Mouse (Mus musculus) right cerebral cortex, postnatal 14 days (tissue): ENCODE results near the gene Cisd3.

ENCODE experiments used
- DNase-seq: peaks from one replicate; pipeline ENCODE4 v3.0.0; 2022

Gene Cisd3

GRCm38 (mm10) chr11:97663528-97664338, 21.9 kb upstream of the Cisd3 start:
- DNase-seq, result no peak

DNA sequence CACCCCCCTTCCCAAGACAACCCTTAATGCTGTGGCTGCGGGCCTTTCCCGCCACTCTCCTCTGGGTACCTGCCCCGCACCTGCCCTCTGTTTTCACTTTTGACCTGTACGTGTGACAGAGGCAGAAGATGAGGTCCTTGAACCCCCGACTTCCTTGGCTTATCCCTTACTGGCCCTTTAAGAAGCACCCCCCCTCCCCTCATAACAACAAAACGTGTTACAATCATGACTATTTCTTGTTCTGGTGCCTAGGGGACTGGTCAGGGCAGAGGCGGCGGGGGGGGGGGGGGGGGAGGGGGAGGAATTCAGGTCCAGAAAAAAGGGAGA, 21.3 kb upstream of the Cisd3 start:
- DNase-seq, result no peak

- DNase-seq, result no peak
These were observed 20.8 kb upstream of the Cisd3 start for GRCm38 (mm10) chr11:97664771-97665240.

- no peak for DNase-seq
These were observed 20.2 kb upstream of the Cisd3 start for GRCm38 (mm10) chr11:97665431-97665830.

- no peak for DNase-seq
These were observed 19.4 kb upstream of the Cisd3 start for GRCm38 (mm10) chr11:97666221-97666620.

DNA sequence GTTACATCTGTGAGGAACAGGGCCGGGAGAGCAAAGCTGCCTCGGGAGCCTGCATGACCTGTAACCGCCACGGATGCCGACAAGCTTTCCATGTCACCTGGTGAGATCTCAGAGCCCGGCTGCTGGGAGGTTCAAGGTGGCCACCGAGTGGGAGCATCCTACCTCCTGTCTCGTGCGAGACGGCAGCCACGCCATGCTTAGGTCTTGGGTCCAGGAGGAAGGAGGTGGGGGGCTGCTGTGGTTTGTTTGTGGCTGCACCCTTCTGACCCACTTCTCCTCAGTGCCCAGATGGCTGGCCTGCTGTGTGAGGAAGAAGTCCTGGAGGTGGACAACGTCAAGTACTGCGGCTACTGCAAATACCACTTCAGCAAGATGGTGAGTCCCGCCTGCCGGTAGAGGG, 18.8 kb upstream of the Cisd3 start:
- DNase-seq, result no peak

DNA sequence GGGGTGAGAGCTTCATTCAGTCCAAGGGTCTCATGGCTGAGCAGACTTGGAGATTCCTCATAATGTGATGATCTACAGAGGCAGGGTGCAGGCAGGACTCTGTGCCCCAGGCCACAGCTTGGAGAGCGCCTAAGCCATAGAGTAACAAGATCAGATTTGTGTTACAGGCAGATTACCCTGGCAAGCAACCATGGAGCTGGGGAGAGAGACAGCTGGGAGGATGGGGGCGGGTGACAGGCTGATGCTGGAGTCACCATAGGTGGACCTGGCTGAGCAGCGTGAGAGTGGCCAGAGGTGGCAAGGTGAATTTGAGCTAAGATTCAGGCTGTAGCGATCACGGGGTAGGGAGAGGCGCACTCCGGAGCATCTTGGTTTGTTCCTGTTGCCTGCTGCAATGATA, 17.5 kb upstream of the Cisd3 start:
- DNase-seq, result no peak

DNA sequence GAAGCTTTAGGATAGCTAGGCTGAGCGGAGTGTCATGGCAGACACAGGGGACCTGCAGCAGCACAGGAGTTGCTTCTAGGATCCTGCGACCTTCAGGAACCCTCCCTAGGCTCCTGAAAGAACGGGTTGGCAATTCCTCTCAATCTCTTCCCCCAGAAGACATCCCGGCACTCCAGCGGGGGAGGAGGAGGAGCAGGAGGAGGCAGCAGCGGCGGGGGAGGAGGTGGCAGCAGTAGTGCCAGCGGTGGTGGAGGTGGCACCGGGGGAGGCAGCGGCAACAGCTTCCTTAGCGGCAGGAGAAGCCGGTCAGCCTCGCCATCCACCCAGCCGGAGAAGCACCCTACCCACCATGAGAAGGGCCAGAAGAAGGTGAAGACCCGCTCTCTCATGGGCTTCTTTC, 16.4 kb upstream of the Cisd3 start:
- DNase-seq, result no peak

- DNase-seq, result peak; percentile 71
These were observed 15.8 kb upstream of the Cisd3 start for GRCm38 (mm10) chr11:97669829-97670228.

GRCm38 (mm10) chr11:97670234-97671176, 15.1 kb upstream of the Cisd3 start:
- no peak for DNase-seq

DNA sequence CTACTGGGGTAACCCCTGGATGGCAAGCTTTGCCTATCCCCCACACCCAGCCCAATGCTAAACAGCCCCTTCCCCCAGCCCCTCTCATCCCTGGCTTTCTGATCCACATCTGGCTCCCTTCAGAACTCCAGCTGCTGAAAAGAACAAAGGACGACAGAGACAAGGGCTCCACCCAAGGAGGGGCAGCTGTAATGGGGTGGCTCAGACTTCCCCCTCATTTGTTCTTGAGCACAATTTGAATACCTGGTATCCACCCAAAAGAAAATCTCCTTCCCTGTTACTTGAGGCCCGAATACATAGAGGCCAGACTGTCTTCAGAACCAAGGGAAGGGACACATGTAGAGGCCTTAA, 14.5 kb upstream of the Cisd3 start:
- DNase-seq, result no peak

DNA sequence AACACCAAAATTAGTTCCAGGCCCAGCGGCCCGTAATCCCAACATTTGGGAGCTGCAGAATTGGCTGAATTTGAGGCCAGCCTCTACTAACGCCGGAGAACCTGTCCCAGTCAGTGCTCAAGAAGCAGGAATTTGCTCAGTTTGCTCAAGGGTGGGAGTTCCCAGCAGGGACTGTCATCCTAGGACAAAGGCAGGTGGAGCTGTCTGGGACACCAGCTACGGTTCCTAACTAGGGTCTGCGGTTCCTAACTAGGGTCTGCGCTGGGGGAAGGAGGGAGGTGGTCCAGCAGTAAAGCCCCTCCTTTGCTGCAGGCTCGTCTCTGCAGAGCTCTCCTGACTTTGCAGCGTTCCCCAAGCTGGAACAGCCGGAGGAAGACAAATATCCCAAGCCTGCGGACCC, 12.5 kb upstream of the Cisd3 start:
- no peak for DNase-seq

- DNase-seq, result no peak
These were observed 9.4 kb upstream of the Cisd3 start for GRCm38 (mm10) chr11:97676050-97676754.

DNA sequence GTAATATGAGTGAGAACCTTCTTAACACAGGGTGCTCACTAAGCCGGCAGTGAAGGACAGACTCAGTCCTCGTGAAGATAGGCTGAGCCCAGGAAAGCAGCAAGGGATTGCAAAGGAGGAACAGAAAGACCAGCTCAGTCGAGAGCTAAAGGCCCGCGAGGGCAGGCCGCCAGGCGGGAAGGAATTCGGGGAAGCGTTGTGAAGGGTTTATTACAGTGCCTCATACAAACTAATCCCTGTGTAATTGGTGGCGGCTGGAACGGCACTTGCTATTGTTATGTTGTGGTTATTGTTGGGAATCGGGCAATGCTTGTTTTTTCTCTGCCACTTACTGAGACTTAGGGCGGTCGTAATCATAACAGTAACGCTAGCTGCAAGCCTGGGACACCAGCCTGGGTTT, 8.2 kb upstream of the Cisd3 start:
- no peak for DNase-seq

GRCm38 (mm10) chr11:97677842-97678241, 7.8 kb upstream of the Cisd3 start:
- DNase-seq, result no peak

DNA sequence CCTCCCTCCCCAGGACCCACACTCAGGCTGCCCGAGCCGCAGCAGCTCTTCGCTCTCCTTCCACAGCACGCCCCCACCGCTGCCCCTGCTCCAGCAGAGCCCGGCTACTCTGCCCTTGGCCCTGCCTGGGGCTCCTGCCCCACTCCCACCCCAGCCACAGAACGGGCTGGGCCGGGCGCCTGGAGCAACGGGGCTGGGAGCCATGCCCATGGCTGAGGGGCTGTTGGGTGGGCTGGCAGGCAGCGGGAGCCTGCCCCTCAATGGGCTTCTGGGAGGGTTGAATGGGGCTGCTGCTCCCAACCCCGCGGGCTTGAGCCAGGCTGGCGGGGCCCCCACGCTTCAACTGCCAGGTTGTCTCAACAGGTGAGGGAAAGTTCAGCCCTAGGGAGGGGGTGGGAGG, 7.3 kb upstream of the Cisd3 start:
- no peak for DNase-seq

DNA sequence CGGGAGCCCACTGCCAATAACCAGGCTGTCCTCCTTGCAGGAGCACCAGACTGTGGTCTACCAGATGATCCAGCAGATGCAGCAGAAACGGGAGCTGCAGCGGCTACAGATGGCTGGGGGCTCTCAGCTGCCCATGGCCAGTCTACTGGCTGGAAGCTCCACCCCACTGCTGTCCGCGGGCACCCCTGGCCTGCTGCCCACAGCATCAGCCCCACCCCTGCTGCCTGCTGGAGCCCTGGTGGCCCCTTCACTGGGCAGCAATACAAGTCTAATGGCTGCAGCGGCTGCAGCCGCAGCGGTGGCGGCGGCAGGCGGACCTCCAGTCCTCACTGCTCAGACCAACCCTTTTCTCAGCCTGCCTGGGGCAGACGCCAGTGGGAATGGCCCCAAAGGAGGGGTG, 5.2 kb upstream of the Cisd3 start:
- no peak for DNase-seq

DNA sequence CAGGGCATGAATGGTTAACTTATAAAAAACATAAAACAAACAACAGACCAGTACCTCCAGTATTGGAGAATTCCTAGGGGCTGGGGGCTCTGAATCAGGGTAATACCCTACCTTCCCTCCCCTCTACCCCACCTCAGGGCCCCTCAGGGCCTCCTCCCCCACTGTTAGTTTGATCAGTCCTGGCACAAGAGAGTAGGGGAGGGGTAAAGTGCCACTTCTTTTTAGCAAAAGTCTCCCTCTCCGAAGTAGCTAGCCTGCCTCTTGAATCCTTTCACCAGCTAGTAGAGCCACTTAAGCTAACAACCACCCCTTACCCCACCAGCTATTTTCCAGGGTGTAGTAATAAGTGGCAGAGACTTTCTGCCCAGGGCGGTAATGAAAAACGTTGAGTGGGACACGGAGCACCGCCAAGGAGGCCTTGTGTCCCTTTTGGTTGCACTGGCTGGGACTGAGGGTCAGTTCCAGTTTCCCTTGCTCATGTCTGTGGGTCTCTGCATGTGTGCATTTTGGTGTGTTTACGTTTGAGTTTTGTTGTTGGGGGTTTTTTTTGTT, 3.0 kb upstream of the Cisd3 start:
- no peak for DNase-seq

DNA sequence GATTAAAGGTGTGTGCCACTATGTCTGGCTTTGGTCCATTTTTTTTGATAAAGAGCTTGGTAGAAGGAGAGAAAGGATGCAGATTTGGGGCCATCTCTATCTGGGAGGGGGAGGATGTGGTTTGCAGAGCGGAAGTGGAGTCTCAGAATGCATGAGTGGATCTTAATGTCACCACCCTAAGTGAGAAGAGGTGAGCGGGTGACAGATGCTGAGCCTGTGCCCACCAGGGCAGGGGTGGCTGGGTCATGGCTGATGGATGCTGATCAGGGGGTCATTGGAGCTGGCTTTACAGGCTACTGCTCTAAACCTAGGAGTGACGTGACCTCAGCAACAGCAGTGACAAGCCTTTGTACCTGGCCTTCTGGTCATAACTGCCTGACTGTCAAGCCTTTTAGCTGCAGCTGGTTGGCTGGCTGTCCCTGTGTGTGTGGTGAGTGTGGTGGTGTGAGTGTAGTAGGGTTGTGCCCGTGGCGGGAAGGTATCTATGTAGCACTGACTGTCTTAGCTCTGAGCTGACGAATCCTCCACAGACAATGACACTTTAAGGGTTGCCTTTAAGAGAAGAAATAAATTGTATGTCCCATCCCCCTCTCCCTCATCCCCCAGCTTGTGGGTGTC, 1.5 kb upstream of the Cisd3 start:
- DNase-seq, result no peak

DNA sequence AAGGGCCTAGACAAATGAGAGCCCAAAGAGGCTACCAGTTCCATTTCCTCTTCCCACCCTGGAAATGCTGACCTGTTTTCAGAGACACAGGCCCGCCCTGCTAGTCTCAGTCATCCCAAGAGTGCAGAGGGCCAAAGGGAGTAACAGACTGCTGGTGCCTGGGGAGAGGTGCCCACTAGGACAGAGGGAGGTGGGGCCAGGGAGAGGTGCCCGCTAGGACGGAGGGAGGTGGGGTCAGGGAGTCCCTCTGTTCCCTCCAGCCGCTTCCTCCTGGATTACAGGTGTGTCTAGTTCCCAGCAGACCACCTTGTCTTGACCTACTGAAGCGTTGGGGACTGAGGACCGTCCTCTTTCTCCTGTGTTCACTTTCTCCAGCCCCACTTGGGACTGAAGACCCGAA, 860 bp upstream of the Cisd3 start:
- DNase-seq, result no peak

- DNase-seq, result no peak
These were observed 789 bp downstream of the Cisd3 start for GRCm38 (mm10) chr11:97686322-97686908.

- DNase-seq, result no peak
These were observed 1.4 kb downstream of the Cisd3 start for GRCm38 (mm10) chr11:97687061-97687460.
